Mouse (Mus musculus): ENCODE measurements at regions not wholly inside any gene's neighbourhood (a gene's known extent, or its start where the extent isn't known, plus 50 kb on each side); places are given as distances from the start of the nearest gene placed in this dataset.

GRCm38 (mm10) chr2:133252131-133252530 is 299.8 kb upstream of the Bmp2 start:
- Histone ChIP-seq H3K9ac (replicated peaks) (no peak overlapping the region), H3K4me1 (no peaks in the 10 kb centered on the region), H3K4me2 (replicated peaks) (no peak overlapping the region), H3K9me3 (no peaks in the 10 kb centered on the region), H3K4me3 (no peak overlapping the region), H3K27me3 (no peaks in the 10 kb centered on the region), H3K27ac (replicated peaks) (no peak overlapping the region), H3K36me3 (no peaks in the 10 kb centered on the region)
- ATAC-seq (replicated peaks): no peak
- WGBS: 74% methylated on average over 2 of the region's 2 CpGs

- ATAC-seq (replicated peaks): no peak
- 47% methylated on average over 4 of the region's 4 CpGs for WGBS
- Histone ChIP-seq H3K9me3 (no peaks in the 10 kb centered on the region), H3K27ac (replicated peaks) (no peak overlapping the region), H3K4me2 (replicated peaks) (no peak overlapping the region), H3K9ac (replicated peaks) (no peak overlapping the region), H3K27me3 (no peaks in the 10 kb centered on the region), H3K4me1 (no peaks in the 10 kb centered on the region; the same call in 1 of the 2 replicates), H3K4me3 (no peak overlapping the region), H3K36me3 (no peaks in the 10 kb centered on the region)
Observed at GRCm38 (mm10) chr2:133274424-133274823, 277.5 kb upstream of the Bmp2 start.

GRCm38 (mm10) chr2:133278546-133278945 is 273.4 kb upstream of the Bmp2 start:
- Histone ChIP-seq H3K9ac (replicated peaks) (no peak overlapping the region), H3K27ac (replicated peaks) (no peak overlapping the region), H3K4me3 (no peak overlapping the region), H3K27me3 (no peaks in the 10 kb centered on the region), H3K4me2 (replicated peaks) (no peak overlapping the region), H3K4me1 (peaks cover 1% of the 10 kb centered on the region; the same call in 1 of the 2 replicates), H3K36me3 (no peaks in the 10 kb centered on the region), H3K9me3 (no peaks in the 10 kb centered on the region)
- ATAC-seq (replicated peaks): no peak
- 51% methylated on average over 4 of the region's 4 CpGs for WGBS

- no peak overlapping the region for H3K9ac ChIP-seq (replicated peaks)
- no peaks in the 10 kb centered on the region for H3K27me3 ChIP-seq
- peaks cover 5% of the 10 kb centered on the region; the same call in 1 of the 2 replicates for H3K4me1 ChIP-seq
- no peak overlapping the region for H3K27ac ChIP-seq (replicated peaks)
- H3K4me3 ChIP-seq: no peak overlapping the region
- 92% methylated on average over 4 of the region's 4 CpGs for WGBS
- H3K36me3 ChIP-seq: no peaks in the 10 kb centered on the region
- no peaks in the 10 kb centered on the region for H3K9me3 ChIP-seq
- H3K4me2 ChIP-seq (replicated peaks): no peak overlapping the region
- no peak for ATAC-seq (replicated peaks)
Observed at GRCm38 (mm10) chr2:133279275-133279674, 272.7 kb upstream of the Bmp2 start.

- Histone ChIP-seq H3K27ac (replicated peaks) (no peak overlapping the region), H3K27me3 (no peaks in the 10 kb centered on the region), H3K4me2 (replicated peaks) (no peak overlapping the region), H3K4me3 (no peak overlapping the region), H3K9me3 (no peaks in the 10 kb centered on the region), H3K9ac (replicated peaks) (no peak overlapping the region), H3K36me3 (no peaks in the 10 kb centered on the region), H3K4me1 (0 out of 2 replicates have a peak, but pooled peaks cover 5% of the 10 kb centered on the region)
- WGBS: 43% methylated on average over 5 of the region's 5 CpGs
- peak; percentile 58; the same call in 1 of the 2 replicates for ATAC-seq (replicated peaks)
Observed at GRCm38 (mm10) chr2:133282692-133283091, 269.3 kb upstream of the Bmp2 start.

GRCm38 (mm10) chr2:133283709-133284108 is 268.2 kb upstream of the Bmp2 start:
- 61% methylated on average over 1 of the region's 1 CpGs for WGBS

GRCm38 (mm10) chr2:133294136-133294535 is 257.8 kb upstream of the Bmp2 start:
- Histone ChIP-seq H3K9ac (replicated peaks) (no peak overlapping the region), H3K4me1 (no peaks in the 10 kb centered on the region), H3K4me3 (no peak overlapping the region), H3K27ac (replicated peaks) (no peak overlapping the region), H3K27me3 (no peaks in the 10 kb centered on the region), H3K4me2 (replicated peaks) (no peak overlapping the region), H3K36me3 (no peaks in the 10 kb centered on the region), H3K9me3 (no peaks in the 10 kb centered on the region)
- no peak for ATAC-seq (replicated peaks)
- 56% methylated on average over 7 of the region's 7 CpGs for WGBS

More at GRCm38 (mm10) chr2:133283709-133284108, 268.2 kb upstream of the Bmp2 start:
- H3K27me3 ChIP-seq: no peaks in the 10 kb centered on the region
- H3K4me1 ChIP-seq: 0 out of 2 replicates have a peak, but pooled peaks cover 5% of the 10 kb centered on the region
- H3K9me3 ChIP-seq: no peaks in the 10 kb centered on the region
- ATAC-seq (replicated peaks): no peak
- H3K27ac ChIP-seq (replicated peaks): no peak overlapping the region
- no peak overlapping the region for H3K9ac ChIP-seq (replicated peaks)
- no peaks in the 10 kb centered on the region for H3K36me3 ChIP-seq
- H3K4me3 ChIP-seq: no peak overlapping the region
- H3K4me2 ChIP-seq (replicated peaks): no peak overlapping the region

GRCm38 (mm10) chr2:133305936-133306335 is 246.0 kb upstream of the Bmp2 start:
- H3K9me3 ChIP-seq: no peaks in the 10 kb centered on the region
- no peak overlapping the region for H3K4me2 ChIP-seq (replicated peaks)
- 48% methylated on average over 3 of the region's 3 CpGs for WGBS

GRCm38 (mm10) chr2:133311001-133311400 is 241.0 kb upstream of the Bmp2 start:
- H3K36me3 ChIP-seq: no peaks in the 10 kb centered on the region
- ATAC-seq (replicated peaks): no peak
- no peaks in the 10 kb centered on the region for H3K27me3 ChIP-seq
- WGBS: 54% methylated on average over 1 of the region's 1 CpGs
- H3K27ac ChIP-seq (replicated peaks): no peak overlapping the region
- H3K9me3 ChIP-seq: no peaks in the 10 kb centered on the region
- no peak overlapping the region for H3K9ac ChIP-seq (replicated peaks)
- no peak overlapping the region for H3K4me2 ChIP-seq (replicated peaks)
- no peaks in the 10 kb centered on the region for H3K4me1 ChIP-seq
- H3K4me3 ChIP-seq: no peak overlapping the region

More at GRCm38 (mm10) chr2:133305936-133306335, 246.0 kb upstream of the Bmp2 start:
- Histone ChIP-seq H3K4me1 (no peaks in the 10 kb centered on the region), H3K9ac (replicated peaks) (no peak overlapping the region), H3K36me3 (no peaks in the 10 kb centered on the region), H3K4me3 (no peak overlapping the region), H3K27ac (replicated peaks) (no peak overlapping the region), H3K27me3 (no peaks in the 10 kb centered on the region)
- ATAC-seq (replicated peaks): no peak; the same call in 1 of the 2 replicates

GRCm38 (mm10) chr2:133326290-133327050 is 225.5 kb upstream of the Bmp2 start:
- H3K4me2 ChIP-seq (replicated peaks): no peak overlapping the region
- no peak overlapping the region for H3K9ac ChIP-seq (replicated peaks)
- H3K36me3 ChIP-seq: no peaks in the 10 kb centered on the region
- H3K27ac ChIP-seq (replicated peaks): no peak overlapping the region
- H3K27me3 ChIP-seq: no peaks in the 10 kb centered on the region
- H3K4me3 ChIP-seq: no peak overlapping the region
- ATAC-seq (replicated peaks): no peak
- 61% methylated on average over 6 of the region's 6 CpGs for whole genome bisulfite sequencing
- no peaks in the 10 kb centered on the region for H3K4me1 ChIP-seq
- H3K9me3 ChIP-seq: no peaks in the 10 kb centered on the region

- no peak overlapping the region for H3K4me2 ChIP-seq (replicated peaks)
- 64% methylated on average over 2 of the region's 2 CpGs for WGBS
- H3K36me3 ChIP-seq: no peaks in the 10 kb centered on the region
- H3K9ac ChIP-seq (replicated peaks): no peak overlapping the region
- no peak for ATAC-seq (replicated peaks)
- no peak overlapping the region for H3K4me3 ChIP-seq
- H3K27ac ChIP-seq (replicated peaks): no peak overlapping the region
- H3K9me3 ChIP-seq: no peaks in the 10 kb centered on the region
- H3K4me1 ChIP-seq: no peaks in the 10 kb centered on the region
- no peaks in the 10 kb centered on the region for H3K27me3 ChIP-seq
Observed at GRCm38 (mm10) chr2:133327653-133328052, 224.3 kb upstream of the Bmp2 start.

- H3K4me3 ChIP-seq: no peak overlapping the region
- H3K27ac ChIP-seq (replicated peaks): no peak overlapping the region
- H3K4me1 ChIP-seq: no peaks in the 10 kb centered on the region
- H3K9me3 ChIP-seq: no peaks in the 10 kb centered on the region
- H3K4me2 ChIP-seq (replicated peaks): no peak overlapping the region
- no peaks in the 10 kb centered on the region for H3K27me3 ChIP-seq
- H3K36me3 ChIP-seq: no peaks in the 10 kb centered on the region
- no peak overlapping the region for H3K9ac ChIP-seq (replicated peaks)
- WGBS: 90% methylated on average over 9 of the region's 9 CpGs
- ATAC-seq (replicated peaks): no peak
Observed at GRCm38 (mm10) chr2:133336177-133336901, 215.6 kb upstream of the Bmp2 start.

All from forebrain, embryonic 15.5 days (tissue).